Mouse (Mus musculus) heart, postnatal 0 days (tissue): ENCODE measurements at regions not wholly inside any gene's neighbourhood (a gene's known extent, or its start where the extent isn't known, plus 50 kb on each side); places are given as distances from the start of the nearest gene placed in this dataset.

Source experiments
- CTCF ChIP-seq: IDR thresholded peaks from 2 replicates; pipeline ENCODE4 v1.5.1; 2016; ENCODE audit warnings: antibody characterized with exemption, control low read depth, low read depth
- EP300 ChIP-seq: IDR thresholded peaks from 2 replicates; pipeline ENCODE4 v1.6.1; 2016; ENCODE audit warnings: antibody characterized with exemption, low read depth

DNA sequence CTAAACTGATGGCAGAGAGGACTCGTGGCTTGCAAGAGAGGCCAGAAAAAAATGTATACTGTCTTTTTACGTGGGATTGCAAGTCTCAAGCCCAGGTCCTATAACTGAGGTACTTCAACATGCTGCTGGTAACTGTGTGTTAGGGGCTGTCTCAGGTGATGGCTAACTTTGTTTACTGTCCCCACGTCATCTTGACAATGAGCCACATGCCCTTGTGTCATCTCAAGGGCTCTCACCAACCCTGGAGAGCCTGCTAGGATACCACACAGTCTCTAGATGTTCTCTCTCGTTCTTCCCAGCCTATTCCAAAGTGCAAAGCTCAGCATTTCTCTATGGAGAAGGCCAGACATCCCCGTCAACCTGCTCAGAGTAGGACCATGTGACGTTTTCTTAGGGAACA, 340.6 kb upstream of the Tbx3 start:
- no peak for TF ChIP-seq EP300
- TF ChIP-seq CTCF = no peak
